Comparison of ENCODE assay signal across 7 mouse cellular contexts in genomic region chr6:86365371-86366124, GRCm38 (mm10). TPM values are rescaled to one million over a fixed set of nuclear protein-coding genes. Genes with fewer than 3 reads are reported as not detected.
DNase-seq lines count a peak whose midpoint lies in the region; ATAC-seq lines count a peak whose summit lies in the region.

Gene Fam136a (plus strand): TSS chr6:86365646.

- peak within 1 kb of the TSS; percentile 86 for H3K27ac ChIP-seq in intestine, embryonic 15.5 days
- H3K27ac ChIP-seq in midbrain, embryonic 10.5 days (replicated peaks), result peak within 1 kb of the TSS; percentile 94

- peak; percentile 95 for ATAC-seq in intestine, embryonic 15.5 days

- peak within 1 kb of the TSS; percentile 85 for H3K4me2 ChIP-seq in intestine, embryonic 15.5 days (replicated peaks)

- WGBS in intestine, embryonic 15.5 days, result under 1% methylated on average over 76 of the region's 76 CpGs
- WGBS in midbrain, embryonic 10.5 days, result under 1% methylated on average over 76 of the region's 76 CpGs

- H3K9ac ChIP-seq in intestine, embryonic 15.5 days, result peak within 1 kb of the TSS; percentile 76

- H3K36me3 ChIP-seq in intestine, embryonic 15.5 days, result 0 out of 2 replicates have a peak, but pooled peaks cover 6% of the 10 kb centered on the region
- peaks cover 31% of the 10 kb centered on the region for H3K36me3 ChIP-seq in midbrain, embryonic 10.5 days

- H3K4me3 ChIP-seq in intestine, embryonic 15.5 days (replicated peaks), result peak within 1 kb of the TSS; percentile 70
- H3K4me3 ChIP-seq in midbrain, embryonic 10.5 days, result peak within 1 kb of the TSS; percentile 84

- peak; percentile 97 for DNase-seq in adrenal gland, adult 2 months
- peak; percentile 98 for DNase-seq in embryo, embryonic 11.5 days (ENCODE audit: low read depth, low spot score)
- DNase-seq in gastrocnemius, postnatal 36 days, result peak; percentile 91 to 93
- peak; percentile 89 to 94 for DNase-seq in left cerebral cortex, postnatal 25 days (ENCODE audit: low spot score in 2 of 2)
- peak; percentile 99 for DNase-seq in midbrain, embryonic 10.5 days (ENCODE audit: low spot score)
- peak; percentile 97 for DNase-seq in right cerebral cortex, postnatal 4 days

- no peaks in the 10 kb centered on the region for H3K27me3 ChIP-seq in intestine, embryonic 15.5 days (replicated peaks)
- H3K27me3 ChIP-seq in midbrain, embryonic 10.5 days (ENCODE audit: low read depth, poor library complexity, severe bottlenecking), result no peaks in the 10 kb centered on the region

- intact Hi-C loops in gastrocnemius, postnatal 36 days (cut with DNase I), result loop anchor here (2.0 kb wide), 1 partner anchor 35 kb away; no protein-coding TSS in a partner anchor
- intact Hi-C loops in left cerebral cortex, postnatal 25 days (cut with DNase I), result loop anchor here (2.0 to 5.0 kb wide), 2 partner anchors 31 to 338 kb away; partner anchors contain the start of genes Add2 and Pcyox1

- peaks cover 5% of the 10 kb centered on the region; the same call in 1 of the 2 replicates for H3K4me1 ChIP-seq in intestine, embryonic 15.5 days (replicated peaks)
- peaks cover 27% of the 10 kb centered on the region for H3K4me1 ChIP-seq in midbrain, embryonic 10.5 days

- no peaks in the 10 kb centered on the region for H3K9me3 ChIP-seq in intestine, embryonic 15.5 days
- H3K9me3 ChIP-seq in midbrain, embryonic 10.5 days (replicated peaks), result no peaks in the 10 kb centered on the region

RNA-seq across cellular contexts. Expression of gene Fam136a, which starts in this region (rescaled TPM):
- 10 to 100 TPM; 62.6 to 73.7 TPM for total RNA-seq in adrenal gland, adult 2 months (2021)
- 43.9 and 48.7 TPM in 2 replicates for polyA plus RNA-seq in adrenal gland, adult 2 months (2012; rRNA removed)
- 10 to 100 TPM; 11.9 to 15.1 TPM for total RNA-seq in gastrocnemius, postnatal 36 days (2021)
- polyA plus RNA-seq in intestine, embryonic 15.5 days (2015; fragmentation: Nextera tagmentation; extraction: Ambion mirVana), result 161 and 167 TPM in 2 replicates
- 10 to 100 TPM; 23.9 to 24.1 TPM for total RNA-seq in left cerebral cortex, postnatal 25 days (2021)
- 169 and 196 TPM in 2 replicates for polyA plus RNA-seq in midbrain, embryonic 10.5 days (2016; fragmentation: Nextera tagmentation; extraction: Ambion mirVana)

Comparison
In these comparisons a context has a peak if more than half of its experiments do, and no peak if none do; other contexts are left out.
1. Peak in every context shown above with its lines: DNase-seq, ATAC-seq, H3K4me3 ChIP-seq and H3K27ac ChIP-seq.